Mouse (Mus musculus): ENCODE data around the gene Gm8127. TPM values are rescaled to one million over a fixed set of nuclear protein-coding genes. Genes with fewer than 3 reads are reported as not detected.

The Gm8127 gene
- not detected for polyA plus RNA-seq (2014; fragmentation: Illumina TruSeq; extraction: RNeasy Lipid Tissue Mini Kit (QIAGEN cat#74804); ENCODE audit: insufficient read depth, low read depth, low replicate concordance)

DNA sequence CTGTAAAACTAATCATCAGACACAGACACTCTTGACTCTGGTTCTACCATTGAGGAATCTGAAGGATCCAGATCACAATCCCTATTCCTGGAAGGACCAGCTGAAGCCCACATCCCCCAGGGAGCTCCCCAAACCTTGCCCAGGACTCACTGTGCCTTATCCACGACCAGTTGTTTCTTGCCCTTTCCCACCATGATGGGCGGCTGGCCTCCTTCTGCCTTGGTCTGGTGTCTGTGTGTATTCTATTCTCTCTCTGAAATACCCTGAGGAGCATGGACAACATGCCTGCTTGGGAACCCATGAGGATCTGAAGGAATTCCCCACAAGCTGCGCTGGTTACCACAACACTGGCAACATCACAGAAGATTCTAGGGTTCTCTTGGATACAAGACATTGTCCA, at the start of gene Gm8127:
Gm8127 (minus strand) TSS at position 330 of the 400 bp plus-strand sequence.

GRCm38 (mm10) chr14:43274986-43275511, 18.6 kb downstream of the Gm8127 start, which contains the start of gene Gm9732:
Gm9732 (plus strand) TSS chr14:43275036.

GRCm38 (mm10) chr14:43258349-43258748, 35.3 kb downstream of the Gm8127 start, which contains the start of gene Gm8126:
Gm8126 (plus strand) TSS chr14:43258649.

Other genes starting within 250 kb of the Gm8127 start
- gene Gm8094, start 217.2 kb downstream of the Gm8127 start, polyA plus RNA-seq (2014; fragmentation: Illumina TruSeq; extraction: RNeasy Lipid Tissue Mini Kit (QIAGEN cat#74804); ENCODE audit: insufficient read depth, low read depth, low replicate concordance), result not detected
- not detected for gene Gm8104, start 193.2 kb downstream of the Gm8127 start, polyA plus RNA-seq (2014; fragmentation: Illumina TruSeq; extraction: RNeasy Lipid Tissue Mini Kit (QIAGEN cat#74804); ENCODE audit: insufficient read depth, low read depth, low replicate concordance)
- not detected for gene Gm7233, start 114.0 kb downstream of the Gm8127 start, polyA plus RNA-seq (2014; fragmentation: Illumina TruSeq; extraction: RNeasy Lipid Tissue Mini Kit (QIAGEN cat#74804); ENCODE audit: insufficient read depth, low read depth, low replicate concordance)
- not detected for gene Gm8122, start 58.5 kb downstream of the Gm8127 start, polyA plus RNA-seq (2014; fragmentation: Illumina TruSeq; extraction: RNeasy Lipid Tissue Mini Kit (QIAGEN cat#74804); ENCODE audit: insufficient read depth, low read depth, low replicate concordance)
- gene Gm8126, start 35.2 kb downstream of the Gm8127 start, polyA plus RNA-seq (2014; fragmentation: Illumina TruSeq; extraction: RNeasy Lipid Tissue Mini Kit (QIAGEN cat#74804); ENCODE audit: insufficient read depth, low read depth, low replicate concordance), result not detected
- gene Gm9732, start 18.8 kb downstream of the Gm8127 start, polyA plus RNA-seq (2014; fragmentation: Illumina TruSeq; extraction: RNeasy Lipid Tissue Mini Kit (QIAGEN cat#74804); ENCODE audit: insufficient read depth, low read depth, low replicate concordance), result not detected
- gene 1700001F09Rik, start 54.0 kb upstream of the Gm8127 start, polyA plus RNA-seq (2014; fragmentation: Illumina TruSeq; extraction: RNeasy Lipid Tissue Mini Kit (QIAGEN cat#74804); ENCODE audit: insufficient read depth, low read depth, low replicate concordance), result not detected
- gene Gm8138, start 122.5 kb upstream of the Gm8127 start, polyA plus RNA-seq (2014; fragmentation: Illumina TruSeq; extraction: RNeasy Lipid Tissue Mini Kit (QIAGEN cat#74804); ENCODE audit: insufficient read depth, low read depth, low replicate concordance), result not detected
- not detected for gene Gm5799, start 249.7 kb upstream of the Gm8127 start, polyA plus RNA-seq (2014; fragmentation: Illumina TruSeq; extraction: RNeasy Lipid Tissue Mini Kit (QIAGEN cat#74804); ENCODE audit: insufficient read depth, low read depth, low replicate concordance)

All from lung, adult 10 weeks (tissue).